Mouse (Mus musculus) brain, embryonic 18.5 days (tissue): ENCODE data around the gene Chrna1.

Source experiments
- DNase-seq: peaks from one replicate; pipeline ENCODE4 v3.0.0-alpha.2; 2012; ENCODE audit warnings: low read depth, low spot score

Gene Chrna1

DNA sequence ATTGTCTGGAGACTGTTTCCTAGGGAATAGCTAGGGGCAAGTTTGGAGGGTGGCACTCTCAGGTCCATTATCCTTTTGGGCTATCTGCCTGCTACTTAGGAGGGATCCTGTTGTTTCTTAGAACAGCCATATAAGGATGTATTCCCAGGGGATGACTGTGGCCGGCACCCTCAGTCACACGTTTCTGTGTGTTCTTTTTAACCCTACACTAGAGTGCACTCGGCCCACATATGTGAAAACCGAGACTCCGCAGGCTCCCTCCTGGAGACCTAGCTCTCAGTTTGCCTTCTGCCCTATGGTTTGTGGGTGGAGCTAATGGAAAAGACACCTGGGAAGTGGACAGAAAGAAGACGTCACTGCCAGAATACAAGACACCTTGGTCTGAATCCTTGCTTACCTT, 11.1 kb upstream of the Chrna1 start:
- no peak for DNase-seq

DNA sequence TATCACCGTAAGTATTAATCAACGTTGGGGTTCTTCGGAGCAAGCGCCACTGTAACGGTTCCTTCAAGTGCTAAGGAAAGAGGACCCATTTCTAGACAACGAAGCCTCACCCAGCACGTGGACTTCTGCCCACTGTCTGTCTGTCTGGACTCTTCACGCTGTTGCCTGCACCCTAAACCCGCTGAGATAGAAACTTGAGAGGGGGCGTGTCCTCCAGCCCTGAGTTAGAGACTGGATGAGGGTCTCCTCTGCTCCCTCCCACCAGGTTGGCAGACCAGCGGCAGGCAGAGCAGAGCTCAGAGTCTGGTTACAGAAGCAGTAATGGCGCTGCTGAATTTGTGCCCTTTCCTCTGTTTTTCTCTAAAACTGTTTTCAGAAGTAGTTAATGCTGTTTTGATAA, 10.0 kb upstream of the Chrna1 start:
- no peak for DNase-seq

DNA sequence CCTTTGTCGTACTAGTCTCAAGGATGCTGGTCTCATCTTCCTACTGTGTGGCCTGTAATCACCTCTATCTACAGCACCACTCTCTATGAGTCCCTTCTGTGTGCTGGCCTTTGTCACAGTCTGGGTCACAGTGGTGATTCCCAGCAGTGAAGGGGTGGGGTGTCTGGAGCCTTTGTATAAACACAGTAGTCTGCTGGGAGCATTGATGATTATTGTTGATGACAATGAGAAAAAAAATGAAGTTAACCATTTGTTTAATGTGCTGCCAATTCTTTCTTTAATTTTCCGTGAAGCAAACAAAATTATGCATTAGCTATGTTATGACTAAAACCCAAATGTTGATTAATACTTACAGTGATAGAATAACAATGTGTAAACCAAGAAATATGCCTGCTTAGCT, 8.8 kb upstream of the Chrna1 start:
- DNase-seq = no peak

DNA sequence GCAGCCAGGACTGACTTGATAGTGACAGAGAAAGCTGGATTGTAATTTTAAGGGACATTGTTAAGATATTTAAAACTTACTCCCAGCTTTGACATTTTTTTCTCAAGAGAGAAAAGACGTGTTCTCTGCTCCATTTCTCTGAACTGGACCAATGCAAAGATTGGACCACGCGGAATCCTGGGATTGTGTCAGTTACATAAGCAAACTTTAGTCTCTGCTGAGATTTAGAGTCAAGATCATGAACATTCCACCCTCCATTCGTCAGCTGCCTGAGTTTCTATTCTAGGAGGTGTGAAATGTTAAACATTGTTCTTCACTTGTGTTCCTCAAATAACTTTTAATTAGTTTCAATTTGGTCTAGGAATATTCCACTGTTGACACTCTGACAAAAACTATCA, 7.0 kb upstream of the Chrna1 start:
- no peak for DNase-seq

DNA sequence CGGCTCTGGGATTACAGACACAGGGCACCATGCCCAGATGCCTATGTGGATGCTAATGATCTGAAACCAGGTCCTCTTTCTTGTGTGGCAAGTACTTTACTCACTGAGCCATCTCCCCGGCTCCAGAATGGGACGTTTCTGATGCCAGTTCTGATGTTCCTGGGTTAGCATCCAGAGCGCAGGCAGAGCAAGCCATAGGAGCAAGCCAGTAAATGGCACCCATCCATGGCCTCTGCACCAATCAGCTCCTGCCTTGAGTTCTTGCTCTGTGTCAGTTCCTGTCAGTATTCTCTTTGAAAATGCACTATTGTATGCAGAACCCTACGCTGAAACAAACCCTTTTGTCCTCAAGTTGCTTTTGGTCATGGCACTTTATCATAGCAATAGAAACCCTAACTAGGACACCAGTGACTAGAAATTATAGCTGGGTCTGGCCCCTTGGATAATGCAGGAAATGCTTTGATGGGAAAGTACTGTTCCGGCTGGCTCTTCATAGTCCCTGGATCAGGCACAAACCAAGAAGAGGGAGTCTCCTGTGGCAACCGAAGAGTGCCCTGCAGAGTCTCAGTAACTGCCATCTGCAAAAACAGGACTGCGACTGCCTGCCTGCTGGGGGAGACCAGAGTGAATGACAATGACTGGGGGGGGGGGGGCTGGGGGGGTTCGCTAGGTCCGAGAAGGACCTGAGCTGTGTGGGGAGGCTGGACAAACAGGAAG, 6.4 kb upstream of the Chrna1 start:
- DNase-seq = no peak

DNA sequence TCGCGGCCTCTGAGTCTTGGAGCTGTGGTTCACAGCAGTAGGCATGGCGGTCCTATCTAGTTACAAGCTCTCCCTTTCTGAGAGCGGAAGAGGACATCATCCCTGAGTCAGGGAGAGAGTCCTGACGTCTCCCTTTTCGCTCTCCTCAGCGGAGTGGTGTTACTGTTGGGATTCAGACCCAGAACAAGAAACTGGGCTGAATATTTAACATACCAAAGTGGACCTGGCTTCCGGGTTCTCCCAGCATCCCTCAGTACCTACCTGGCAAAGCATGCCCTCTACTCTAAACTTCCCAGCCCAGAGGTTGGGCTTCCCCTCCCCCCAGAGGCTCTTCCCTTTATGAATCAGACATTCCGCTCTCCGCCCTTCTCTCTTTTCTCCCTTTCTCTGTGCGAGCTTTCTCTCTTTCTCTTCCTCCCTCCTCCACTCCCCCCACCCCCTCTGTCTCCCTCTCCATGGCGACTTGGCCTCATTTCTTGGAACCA, 5.3 kb upstream of the Chrna1 start:
- no peak for DNase-seq

DNA sequence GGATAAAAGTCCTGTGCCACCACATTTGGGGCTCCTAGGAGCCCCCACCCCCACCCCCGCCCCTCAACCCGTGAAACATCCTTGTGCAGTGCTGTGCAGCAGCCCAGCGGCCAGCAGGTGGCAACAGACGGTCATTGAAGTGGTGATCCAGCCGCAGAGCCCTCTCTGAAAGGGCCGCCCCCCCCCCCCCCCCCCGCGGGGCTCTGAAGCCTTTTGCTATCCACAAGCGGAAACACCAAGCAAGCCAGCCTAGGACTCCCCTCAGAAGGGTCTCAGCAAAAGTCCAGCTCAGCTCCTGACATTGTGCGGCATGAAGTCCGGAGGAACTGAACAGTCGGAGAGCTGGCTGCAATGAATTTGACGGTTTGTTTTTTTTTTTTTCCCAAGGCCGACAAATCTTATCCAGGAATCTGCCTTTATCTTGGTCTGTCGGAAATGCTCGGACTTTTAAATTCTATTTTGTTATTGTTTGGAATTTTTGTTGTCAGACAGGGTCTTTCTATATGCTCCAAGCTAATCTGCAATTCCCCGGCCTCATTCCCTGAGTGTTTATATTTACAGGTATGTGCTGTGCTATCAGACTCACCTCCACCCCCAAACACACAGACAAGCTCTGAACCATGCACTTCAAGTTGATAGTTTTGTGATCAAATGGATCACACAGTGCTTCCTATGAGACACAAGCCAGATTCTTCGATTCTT, 4.7 kb upstream of the Chrna1 start:
- DNase-seq = no peak

DNA sequence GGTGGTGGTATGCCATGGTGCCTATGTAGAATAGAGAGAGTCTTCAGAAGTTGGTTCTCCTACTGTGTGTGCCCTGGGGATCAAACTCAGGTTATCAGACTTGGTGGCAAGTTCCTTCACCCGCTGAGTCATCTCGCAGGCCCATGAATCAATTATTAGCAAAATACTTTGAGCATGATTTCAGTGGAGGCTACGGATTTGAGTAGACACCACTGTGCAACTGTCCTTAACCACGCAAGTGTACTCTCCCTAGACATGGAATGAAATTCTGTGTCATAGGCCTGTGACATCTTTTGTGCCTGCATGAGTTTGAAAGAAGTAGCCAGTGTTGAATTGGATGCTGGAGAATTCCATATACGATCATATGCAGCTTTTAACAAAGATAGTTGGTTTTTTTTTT, 582 bp upstream of the Chrna1 start:
- DNase-seq = no peak

DNA sequence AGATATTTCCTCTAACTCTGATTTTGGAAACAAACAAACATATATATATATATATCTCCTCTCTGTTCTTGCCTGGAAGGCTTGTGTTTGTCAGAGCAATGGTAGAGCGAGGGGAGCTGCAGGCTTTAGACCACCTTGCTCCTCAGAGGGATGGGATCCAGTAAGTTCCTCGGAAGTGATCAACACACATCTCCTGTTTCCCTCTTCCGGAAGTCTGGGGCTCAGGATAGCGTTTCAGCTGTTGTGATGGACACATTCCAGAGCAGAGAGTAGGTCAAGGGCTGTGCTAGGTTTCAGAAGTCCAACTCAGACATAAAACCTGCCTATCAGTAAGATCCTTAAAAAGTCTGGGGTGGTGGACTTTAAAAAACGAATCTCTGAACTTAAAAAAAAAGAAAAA, 970 bp downstream of the Chrna1 start:
- DNase-seq = no peak

DNA sequence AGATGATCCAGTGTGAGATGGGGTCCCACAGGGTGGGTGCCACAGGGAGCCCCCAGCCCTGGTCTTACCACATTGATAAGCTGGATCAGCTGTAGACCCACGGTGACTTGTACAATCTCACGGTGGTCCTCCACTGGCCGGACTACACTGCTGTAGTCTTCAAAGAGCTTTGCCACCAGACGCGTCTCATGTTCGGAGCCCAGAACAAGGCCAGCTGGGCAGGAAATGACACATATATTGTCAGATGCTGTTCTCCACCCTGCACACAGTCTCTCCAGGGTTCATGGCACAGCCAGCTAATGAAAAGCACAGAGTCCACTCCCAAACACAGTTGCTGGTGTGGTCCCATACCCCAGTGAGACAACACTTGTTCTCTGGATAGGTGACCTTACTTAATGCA, 5.7 kb downstream of the Chrna1 start:
- no peak for DNase-seq

DNA sequence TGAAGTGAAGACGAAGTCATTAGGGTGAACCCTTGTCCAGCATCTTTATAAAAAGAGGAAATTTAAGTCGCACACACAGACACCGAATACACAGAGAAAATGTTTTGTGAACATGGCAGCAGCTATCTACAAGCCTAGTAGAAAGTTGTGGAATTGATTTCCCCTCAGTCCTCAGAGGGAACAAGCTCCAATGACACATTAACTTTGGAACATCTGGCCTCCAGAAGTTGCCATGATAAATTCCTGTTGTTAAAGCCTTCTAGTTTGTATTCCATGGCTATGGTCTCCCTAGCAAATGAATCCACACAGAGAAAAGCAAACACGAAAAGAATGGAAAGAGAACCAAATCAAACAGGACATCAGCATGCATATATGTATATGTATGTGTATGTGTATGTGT, 6.6 kb downstream of the Chrna1 start:
- DNase-seq = no peak

DNA sequence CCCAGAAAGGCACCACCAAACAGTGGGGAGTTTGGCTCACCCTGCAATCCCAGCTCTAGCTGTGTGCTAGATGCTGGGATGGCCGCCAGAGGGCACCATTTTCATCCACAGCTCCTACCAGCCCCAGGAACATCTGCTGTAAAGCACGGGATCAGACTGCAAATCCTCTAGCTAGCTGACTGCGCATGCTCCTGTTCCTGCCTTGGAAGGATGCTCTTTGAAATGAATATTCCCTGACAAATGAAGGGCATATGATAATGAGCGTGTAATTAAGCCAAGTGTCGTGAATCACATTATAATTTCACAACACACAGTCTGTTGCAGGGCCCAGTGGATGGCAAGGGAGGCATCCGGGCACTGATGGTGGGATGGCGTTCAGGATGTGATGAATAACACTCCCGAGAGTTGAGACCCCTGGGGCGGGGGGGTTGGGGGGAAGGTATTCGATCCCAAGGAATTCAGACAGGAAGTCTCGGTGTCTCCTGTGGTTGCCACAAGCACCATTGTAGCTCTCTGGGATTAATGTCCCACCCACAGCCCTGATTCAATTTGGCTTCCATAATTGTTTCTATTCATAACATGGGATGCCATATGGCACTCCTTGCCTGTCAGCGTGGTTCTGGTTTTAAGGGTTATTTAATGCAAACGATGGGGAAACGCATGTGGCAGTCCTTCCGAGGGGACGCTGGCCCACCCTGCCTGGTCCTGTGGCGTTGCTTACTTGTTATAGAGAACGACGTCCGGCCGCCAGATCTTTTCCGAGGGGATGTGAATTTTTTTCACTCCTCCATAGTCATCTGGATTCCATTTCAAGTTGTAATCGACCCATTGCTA, 7.4 kb downstream of the Chrna1 start:
- DNase-seq = peak; percentile 93

DNA sequence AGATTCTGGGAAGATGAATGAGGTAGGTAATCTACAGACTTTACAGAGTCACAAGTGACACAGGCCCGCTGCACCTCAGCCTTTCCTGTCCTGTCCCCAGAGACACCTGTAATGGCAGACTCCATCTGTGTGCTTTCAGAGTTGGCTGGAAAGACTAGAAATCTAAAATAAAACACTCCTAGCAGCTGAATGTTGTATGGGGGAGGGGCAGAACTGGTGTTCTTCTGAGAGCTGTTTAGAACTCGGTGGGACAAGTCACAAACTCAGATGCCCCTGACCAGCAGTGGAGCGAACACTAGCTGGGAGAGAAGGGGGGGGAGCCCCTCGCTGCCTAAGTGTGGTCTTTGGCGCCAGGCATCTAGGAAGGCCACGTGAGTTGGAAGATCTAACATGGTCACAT, 8.2 kb downstream of the Chrna1 start:
- no peak for DNase-seq

DNA sequence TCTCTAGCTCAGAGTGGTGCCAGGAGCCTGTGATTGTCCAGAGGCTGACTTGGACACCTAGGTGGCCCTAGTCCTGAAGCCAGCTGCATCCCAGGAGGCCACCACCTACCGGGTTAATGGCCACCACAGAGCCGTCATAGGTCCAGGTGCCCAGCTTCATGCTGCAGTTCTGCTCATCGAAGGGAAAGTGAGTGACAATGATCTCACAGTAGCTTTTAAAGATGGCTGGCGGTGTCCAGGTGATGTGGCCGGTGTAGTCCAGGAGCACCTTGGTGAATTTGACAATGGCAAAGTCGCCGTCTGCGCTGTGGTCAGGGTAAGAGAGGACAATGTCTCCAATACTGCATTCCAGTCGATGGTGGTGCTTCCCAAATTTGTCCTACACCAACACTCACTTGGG, 8.8 kb downstream of the Chrna1 start:
- DNase-seq = no peak

DNA sequence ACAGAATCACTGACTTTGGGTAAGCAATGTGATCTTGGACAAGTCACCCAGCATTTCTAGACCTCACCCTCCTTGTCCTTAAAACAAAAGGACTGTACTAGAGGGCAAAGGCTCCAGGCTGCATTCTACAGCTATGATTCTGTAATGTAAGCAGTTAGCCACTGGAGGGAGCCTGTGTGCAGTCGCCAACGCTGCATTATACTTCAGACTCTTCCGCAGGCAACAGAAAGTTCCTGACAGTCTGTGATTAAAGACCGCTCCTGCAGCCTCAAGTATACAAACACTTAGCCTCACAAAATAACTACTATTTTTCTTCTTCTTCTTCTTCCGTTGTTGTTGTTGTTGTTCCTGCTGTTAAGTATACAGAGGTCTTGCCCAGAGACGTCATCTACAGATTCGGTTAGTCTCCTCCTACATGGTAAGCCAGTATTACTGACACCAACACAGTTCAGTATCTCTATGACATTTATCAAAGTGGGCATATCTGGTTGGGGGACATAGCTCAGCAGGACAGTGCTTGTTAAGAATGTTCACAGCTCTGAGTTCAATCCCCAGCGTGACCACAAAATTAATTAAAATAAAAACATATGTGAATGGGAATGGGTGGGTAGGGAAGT, 13.0 kb downstream of the Chrna1 start:
- DNase-seq = no peak

DNA sequence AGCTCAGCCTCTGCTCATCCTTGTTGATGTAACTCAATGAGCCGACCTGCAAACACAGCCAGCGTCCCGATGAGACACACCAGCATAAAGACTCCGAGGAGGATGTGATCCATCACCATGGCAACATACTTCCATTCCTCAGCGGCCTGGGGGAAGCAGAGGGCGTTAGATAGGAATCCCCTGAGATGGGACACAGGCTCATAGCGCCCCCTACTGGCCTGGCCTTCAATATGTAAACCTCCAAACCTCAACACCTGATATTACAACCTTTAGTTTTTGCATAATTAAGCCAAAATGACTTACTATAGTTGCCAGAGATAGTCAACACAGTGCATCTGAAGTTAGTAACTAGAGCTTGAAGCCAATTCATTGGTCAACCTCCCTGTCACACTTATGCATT, 14.0 kb downstream of the Chrna1 start:
- no peak for DNase-seq

DNA sequence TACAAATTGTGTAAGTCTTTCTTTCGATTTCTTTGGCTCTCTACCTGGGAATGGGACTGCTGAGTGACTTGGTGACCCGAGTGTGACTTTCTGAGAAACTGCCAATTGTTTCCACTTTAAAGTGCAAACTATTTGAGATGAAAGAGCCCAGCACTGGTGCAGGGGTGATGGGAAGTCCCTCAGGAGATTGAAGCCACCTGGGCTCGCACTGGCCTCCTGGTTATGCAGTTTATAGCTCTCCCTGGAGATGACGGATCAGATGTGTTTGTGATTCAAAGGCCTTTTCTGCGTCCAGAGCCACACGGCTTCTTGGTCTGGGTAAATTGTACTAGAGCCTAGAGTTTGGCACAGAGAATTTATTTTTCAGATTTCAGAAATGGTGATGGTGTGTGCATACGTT, 16.4 kb downstream of the Chrna1 start:
- DNase-seq = no peak

DNA sequence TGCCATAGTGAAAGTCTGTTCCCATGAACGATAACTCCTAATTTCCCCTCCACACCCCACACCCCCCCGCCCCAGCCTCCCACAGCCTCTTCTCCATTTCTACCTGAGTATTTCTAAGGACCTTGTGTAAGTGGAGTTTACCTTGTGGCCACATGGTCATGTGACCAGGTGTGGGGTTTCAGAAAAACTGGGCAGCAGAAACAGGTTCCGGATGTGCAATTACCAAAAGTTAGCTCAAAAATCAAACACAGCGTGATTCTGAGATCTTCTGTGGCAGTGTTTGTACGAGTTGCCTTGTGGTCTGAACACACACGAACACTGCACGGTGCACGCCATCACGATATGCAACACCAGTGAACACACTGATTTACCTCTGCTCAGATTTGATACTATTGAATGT, 17.5 kb downstream of the Chrna1 start:
- DNase-seq = no peak

DNA sequence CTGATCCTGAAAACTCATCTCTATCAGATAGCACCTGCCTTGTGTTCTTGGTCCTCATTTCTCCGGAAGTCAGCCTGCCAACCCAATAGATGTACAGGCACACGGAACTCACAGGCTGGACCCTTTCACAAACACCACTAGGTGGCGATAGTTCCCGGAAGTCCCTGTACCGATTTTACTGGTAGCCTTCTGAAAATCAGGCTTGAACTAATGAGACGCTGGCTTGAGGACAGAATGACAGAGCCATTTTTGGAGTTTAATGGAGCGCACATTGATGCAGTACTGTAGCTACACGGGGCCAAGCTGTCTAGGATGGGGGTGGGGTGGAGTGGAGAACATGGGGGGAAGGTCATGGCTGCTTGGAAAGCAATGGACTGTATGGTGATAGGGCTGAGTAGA, 18.5 kb downstream of the Chrna1 start:
- DNase-seq = no peak

DNA sequence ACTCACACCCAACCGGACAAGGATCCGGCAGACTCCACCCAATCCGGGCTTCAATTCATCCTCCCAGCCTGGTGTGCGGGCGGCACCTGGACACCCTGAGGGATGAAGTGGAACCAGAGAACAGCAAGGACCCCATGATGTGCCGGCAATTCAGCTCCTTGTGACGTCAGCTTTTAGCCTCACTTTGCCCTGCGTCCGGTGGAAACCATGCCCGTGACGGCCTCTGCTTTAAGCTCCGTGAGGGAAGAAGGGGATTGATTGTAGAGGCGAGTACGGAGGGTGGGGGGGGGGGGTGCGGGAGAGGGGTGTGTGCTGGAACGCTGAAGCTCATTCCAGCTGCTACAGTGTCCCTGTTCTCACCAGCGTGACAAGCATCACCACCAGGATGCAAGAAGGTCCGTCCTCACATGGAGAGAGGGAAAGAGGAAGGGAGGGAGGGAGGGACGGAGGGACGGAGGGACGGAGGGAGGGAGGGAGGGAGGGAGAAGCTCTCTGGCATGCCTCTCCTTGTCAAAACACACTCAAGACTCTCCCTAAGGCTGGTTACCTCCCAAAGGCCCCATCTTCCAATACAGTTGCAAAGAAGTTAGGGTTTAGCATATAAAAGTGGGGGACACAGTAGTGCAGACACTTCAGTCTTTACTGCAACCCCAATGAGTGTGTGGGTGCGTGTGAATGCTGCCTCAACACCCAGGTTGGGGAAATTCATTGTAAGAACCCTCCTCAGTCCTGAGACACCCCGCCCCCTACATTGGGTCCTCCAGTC, 19.1 kb downstream of the Chrna1 start:
- DNase-seq = no peak

DNA sequence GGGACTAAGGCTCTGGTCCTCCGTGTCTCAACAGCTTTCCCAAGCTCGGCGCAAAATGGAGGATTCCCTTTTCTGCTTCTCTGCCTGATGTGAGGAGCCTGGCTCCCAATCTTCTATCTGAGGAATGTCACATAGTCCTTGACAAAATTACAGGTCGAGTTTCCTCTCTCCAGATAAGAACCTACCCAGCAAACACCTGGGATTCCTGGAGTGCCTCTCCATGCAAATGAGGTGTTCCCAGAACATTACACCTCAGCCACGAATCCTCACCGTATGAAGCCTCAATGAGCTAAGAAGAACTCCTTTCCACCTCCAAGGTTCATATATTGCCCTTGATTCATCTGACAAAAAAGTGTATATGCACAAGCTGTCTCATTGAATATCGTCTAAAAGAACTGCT, 19.7 kb downstream of the Chrna1 start:
- DNase-seq = no peak
